Mouse (Mus musculus) left cerebral cortex, adult 9 months (tissue): ENCODE results near the gene Map3k5.

Experiments
- DNase-seq, 2 experiments: peaks; one replicate each; pipeline ENCODE4 v3.0.0; 2022; ENCODE audit warnings: low spot score in 2 of 2

Gene Map3k5

DNA sequence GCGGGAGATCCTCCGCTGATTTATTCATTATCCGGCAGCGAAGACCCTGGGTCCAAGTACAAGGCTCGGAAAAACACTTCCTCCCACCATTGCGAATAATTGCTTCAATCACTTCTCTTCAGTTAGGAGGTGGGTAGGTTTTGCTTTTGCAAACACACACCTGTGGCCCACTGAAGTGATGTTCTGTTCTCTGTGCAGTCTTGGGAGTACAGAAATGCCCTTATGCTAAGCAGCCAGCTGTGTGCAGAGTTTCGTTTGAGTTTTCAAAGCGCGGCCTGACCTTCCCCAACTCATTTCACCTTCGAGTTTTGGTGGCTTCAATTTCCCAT lies 987 bp downstream of the Map3k5 start:
- DNase-seq, result no peak

DNA sequence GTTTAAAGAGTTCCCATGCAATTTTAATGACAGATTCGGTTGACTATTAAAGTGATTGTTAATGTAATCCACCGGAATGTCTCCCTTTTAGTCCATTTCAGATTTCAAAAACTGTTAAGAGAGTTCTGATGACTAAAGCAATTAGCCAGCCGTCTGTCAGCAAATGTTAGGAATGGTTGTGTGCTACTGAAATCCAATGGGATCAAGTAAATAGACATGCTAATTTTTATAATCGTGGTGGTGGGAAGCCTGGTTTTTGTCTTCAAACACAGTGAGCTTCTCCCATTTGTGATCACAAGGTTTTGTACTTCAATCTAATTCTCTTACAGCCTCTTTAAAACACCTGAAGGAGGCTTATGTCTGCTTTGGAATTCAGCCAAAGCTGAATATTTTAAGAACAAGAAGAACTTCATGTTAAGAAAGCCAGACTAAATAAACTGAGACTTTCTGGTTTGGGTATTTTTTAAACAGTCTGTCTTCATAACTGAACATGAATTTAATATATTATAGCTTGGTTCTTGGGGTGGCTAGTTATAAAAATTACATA lies 1.6 kb downstream of the Map3k5 start:
- no peak for DNase-seq

DNA sequence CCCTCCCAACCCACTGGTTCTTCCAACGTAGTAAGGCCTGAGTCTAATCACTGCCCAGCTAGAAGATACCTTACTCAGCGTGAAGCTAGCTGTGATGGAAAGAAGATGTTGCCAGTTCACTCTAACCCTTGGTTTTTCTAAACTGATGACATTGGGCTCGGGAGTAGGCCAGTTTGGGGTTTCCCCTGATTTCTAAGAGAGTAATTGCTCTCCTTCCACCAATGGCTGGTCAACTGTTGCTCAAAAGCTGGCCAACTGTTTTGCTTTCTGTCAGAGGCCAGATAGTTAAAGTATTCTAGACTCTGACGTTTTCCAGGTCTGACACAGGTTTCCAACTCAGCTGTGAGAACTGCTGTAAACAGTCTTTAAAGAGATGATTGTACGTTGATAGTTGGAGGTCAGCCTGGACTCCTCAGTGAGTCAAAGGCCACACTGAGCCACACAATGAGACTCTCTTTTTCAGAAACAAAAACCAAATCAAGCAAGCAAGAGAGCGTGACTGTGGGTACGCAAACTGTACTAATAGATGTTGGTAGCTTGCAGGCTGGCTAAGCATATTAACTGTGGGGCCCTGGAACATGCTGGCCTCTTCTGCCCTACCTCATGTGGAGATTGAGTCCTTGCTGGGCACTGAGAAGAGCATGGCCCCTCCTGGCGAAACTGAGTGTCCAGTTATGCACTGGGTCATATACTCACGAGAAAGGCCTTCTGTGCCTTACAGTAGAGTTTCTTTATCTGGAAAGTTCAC lies 2.9 kb downstream of the Map3k5 start:
- DNase-seq, result no peak

DNA sequence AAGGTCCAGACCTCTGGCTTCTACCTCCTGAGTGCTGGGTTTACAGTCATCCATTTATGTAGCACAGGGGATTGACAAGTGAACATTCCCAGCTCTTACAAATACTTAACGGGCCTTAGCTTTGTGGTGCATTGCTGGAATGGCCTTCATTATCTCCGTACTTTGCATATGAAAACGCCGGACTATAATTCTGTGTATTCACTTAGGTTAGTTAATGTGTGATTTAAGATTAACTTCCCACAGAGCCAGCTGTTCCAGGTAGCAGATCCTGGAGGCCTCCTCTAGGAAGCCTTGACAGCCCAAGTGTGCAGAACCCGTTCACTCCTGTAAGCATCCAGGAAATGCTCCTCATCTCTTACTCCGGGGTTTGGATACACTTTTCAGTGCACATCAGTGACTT lies 4.5 kb downstream of the Map3k5 start:
- no peak for DNase-seq

DNA sequence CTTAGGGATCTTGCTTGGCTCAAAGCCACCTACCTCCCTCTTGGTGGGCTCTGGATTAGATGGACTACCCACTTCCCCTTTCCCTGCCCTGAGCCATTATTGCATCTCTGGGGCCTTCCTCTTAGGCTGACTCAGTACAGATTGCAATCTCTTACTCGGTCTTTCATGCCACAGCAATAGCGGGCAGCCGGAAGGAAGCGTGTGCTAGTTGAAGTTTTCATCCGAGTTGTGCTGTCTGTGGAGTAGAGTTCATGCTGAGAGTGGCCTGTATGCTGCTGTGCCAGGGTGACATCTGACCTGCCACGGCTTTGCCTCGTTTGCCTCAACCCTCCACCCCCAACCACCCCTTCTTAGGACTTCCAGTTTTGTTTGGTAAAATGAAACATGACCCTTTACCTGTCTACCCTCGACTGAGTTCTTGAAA lies 5.0 kb downstream of the Map3k5 start:
- no peak for DNase-seq

DNA sequence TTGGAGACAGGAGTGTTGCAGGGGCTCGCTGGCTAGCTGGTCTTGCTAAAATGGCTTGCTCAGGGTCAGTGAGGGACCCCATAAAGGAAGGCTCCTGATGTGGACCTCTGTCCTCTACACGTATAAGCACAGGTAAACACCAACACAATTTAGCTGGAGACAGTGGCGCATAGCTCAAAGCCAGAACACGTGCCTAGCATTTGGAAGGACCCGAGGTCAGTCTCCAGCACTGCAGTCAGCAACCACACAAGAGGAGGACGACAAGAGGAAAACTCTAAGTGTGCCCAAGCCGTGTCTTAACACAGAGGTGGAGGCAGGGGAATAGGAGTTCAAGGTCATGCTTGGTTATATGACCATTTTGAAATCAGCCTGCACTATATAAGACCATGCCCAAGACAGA lies 5.9 kb downstream of the Map3k5 start:
- no peak for DNase-seq

DNA sequence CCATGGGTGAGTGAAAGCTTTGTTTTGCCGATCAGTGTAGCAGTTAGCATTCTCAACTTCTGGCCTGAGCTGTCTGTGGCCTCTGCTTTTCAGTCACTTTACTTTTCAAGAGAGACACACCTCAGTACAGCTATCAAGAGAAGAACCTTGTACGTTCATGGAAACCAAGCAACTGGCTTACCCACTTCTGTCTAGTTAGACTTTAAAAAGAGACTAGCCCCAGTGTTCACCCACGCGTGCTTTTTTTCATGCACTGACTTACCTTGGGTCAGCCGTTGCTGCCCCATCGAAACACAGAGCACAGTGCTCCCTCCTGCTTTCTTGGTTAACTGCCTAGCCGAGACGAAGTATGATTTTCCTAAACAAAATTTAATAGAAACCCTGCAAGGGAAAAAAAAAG lies 6.4 kb downstream of the Map3k5 start:
- no peak for DNase-seq

DNA sequence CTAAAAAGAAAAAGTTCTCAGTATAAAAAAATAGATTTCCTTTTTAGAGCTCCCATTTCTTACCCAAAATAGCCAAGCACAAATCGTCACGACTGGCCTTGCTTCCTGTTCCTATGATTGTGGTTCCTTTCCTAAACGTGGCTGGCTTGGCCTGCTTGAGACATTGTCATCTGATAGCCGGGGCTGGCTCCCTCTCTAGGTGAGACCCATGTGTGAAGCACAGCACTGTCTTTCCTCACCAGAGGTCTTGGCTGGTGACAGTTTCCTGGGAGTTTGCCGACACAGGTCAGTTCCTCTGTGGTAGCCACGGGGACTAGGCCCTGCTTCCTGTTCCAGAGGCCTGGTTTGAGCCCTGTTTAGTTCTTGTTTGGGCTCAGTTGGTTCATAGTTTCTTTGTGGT lies 6.8 kb downstream of the Map3k5 start:
- DNase-seq, result peak; percentile 33 to 65

DNA sequence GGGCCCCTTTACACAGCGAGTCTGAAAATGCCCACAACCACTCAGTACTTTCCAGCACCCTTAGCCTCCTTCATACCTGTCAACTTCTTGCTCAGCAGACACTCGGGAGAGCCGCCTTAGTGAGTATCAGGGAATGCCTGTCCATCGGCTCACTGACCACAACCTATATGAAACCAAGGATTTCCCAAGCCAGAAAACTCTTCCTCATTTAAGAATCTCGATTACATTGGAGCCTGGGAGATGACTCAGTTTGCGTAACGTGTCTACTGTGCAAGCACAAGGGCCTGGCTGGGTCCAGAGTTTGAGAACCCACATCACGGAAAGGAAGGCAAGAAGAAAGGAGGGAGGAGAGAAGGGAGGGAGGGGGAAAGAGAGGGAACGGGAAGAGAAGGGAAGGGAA lies 7.6 kb downstream of the Map3k5 start:
- no peak for DNase-seq

DNA sequence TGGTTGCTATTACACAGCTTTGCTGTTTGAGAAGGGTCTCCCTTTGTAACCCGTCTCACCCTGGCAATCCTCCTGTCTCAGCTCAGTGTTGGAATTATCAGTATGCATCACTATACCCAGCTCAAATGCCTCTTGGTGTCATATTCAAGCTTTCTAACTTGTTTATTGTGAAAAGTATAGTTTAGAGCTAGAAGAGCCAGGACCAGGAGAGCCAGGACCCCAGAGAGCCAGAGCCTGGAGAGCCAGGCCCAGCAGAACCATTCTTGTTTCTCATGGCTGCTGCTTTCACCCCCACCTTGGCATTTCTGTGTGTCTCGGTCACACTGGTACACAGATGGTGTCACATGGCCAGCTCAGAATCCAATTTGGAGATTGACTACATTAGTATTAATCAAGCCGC lies 8.3 kb downstream of the Map3k5 start:
- no peak for DNase-seq

DNA sequence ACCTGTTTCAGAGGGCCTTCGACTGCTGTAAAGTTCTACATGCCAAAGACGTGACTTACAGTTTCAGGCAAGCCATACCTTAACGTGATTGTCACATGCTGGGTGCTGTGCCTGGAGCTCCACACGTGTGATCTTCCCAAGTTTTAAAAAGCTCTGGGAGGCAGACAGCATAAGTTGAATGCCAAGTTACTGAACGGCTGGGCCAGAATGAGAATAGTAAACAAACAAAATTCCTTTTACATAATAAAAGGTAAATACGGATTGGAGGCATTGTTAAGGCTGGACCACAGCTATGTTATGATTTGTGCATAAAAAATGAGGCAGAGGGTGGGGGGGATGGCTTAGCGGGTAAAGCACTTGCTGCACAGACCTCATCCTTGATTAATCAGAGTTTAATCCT lies 11.4 kb downstream of the Map3k5 start:
- DNase-seq, result no peak

DNA sequence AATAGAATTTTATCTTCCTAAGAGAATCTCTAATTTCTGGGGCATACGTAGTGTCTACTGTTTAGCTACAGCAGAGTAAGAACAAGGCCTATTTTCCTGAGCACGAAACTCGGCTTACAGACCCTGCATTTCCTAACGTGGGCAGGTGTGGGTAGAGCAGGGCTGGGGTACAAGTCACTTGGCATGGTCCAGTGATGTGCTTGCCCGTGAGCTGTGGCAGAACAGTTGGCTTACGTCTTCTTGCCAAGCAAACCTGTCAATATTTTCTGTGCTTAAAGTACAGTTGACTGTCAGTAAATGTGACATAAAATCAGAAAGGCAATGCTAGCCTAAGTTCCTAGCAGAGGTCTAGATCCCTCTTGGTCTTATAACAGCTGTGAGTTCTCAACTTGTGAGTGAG lies 12.4 kb downstream of the Map3k5 start:
- no peak for DNase-seq

DNA sequence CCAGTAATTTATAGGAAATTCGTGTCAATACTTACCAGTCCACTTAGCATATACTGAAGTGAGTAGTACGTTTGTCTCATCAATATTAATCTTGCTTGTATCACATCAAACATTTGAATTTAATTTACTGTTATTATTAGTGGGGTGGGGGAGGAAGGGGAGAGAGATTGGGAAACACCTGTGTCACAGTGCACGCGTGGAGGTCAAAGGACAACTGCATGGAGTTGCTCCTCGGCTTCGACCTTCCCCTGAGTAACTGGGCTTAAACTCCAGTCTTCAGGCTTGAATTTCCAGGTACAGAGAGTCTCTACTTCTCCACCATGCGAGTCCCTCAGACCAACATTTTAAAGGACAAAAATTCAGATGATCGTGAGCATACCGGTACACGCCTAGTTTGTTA lies 13.2 kb downstream of the Map3k5 start:
- no peak for DNase-seq

DNA sequence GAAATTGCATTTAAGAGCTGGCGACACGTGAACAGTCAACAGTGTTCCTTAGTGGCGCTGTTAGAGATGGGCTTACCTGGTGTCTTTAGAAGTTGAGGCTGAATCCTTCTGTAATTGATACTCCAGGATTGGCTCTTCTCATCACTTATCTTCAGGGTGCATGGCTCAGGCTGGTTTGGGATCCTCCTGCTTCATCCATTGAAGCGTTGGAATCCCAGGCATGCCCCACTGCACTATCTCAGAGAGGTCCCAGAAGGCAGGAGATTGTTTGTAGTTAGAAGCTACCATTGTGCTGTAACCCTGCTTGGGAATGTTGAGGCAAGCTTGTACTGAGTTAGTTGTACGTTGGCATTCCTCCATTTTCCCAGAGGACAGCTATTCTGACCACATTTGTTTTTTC lies 13.6 kb downstream of the Map3k5 start:
- no peak for DNase-seq

DNA sequence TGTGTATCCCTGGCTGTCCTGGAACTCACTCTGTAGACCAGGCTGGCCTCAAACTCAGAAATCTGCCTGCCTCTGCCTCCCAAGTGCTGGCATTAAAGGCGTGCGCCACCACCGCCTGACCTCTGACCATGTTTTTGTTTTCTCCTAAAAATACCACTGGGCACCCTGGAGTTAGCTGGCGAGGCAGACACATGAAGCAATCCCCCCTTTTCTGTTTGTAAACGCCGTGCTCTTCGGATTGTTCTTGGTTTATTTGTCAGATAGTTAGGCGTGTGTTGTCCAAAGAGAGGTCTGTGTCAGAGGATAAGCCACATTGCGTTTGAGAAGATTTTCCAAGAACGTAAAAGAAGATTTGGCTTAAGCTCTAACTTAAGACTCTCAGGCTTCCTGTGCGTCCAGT lies 14.1 kb downstream of the Map3k5 start:
- DNase-seq, result no peak

DNA sequence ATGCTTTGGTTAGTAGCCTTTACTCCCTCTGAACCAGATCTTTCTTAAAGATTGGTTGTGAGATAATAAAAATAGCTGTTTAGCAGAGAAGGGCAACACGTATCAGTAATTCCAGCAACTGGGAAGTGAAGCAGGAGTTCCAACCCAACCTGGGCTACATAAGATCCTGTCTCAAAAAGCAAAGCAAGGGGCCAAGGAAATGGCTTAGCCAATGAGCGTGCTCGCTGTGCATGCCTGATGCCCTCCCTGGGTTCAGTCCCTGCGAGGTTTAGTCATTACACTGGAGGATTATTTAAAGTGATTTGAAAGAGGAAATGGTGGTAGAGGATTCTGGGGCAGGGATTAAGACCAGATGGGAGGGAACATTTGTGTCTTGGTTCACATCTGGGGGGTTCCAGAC lies 14.8 kb downstream of the Map3k5 start:
- no peak for DNase-seq

DNA sequence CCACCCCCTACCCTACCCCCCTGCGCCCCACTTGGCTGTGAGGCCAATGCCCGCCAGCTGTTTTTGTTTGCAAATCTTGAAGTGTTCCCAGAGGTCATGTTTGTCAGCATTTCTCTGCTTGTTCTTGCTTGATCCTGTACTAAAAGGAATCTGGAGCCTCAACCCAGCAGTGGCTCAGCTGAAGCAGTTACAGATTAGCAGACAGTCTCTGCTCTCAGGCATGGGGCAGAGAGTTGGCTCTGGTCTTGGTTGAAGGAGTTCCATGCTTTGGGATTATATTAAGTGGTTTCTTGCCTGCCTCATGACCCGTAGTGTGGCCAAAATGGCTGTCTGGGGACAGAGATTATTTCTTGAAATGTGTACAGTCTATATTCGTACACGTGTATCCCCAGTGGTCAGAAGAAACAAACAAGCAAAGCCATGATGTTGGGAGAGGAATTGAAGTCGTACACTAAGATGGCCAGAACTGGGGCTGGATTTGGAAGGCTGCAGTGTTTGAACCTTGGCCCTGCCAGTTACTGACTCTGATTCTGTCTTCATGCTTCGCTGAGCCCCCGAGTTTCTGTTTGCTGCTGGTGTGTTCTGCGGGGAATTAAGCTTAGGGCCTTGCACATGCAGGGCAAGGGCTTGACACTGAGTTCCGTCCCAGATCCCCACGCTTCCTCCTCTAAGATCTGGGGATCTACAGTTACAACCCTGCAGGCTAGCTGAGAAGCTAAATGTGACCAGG lies 18.9 kb downstream of the Map3k5 start:
- DNase-seq, result no peak

DNA sequence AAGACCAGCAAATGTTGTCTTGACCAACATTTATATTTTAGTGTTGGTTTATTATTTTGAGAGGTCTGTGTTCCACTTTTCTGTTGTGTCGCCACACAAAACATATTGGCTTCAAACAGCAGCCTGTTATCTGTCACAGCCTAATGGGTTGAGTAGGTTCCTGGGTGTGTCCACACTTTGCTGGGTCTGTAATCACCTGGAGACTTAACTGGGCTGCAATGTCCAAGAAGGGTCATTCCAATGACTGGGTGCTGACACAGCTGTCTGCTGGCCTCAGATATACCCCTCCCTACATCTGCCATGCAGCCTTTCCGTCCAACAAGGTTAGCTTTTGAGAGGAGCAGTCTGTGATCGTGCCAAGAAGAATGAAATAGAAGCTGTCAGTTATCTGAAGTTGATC lies 20.3 kb downstream of the Map3k5 start:
- no peak for DNase-seq

DNA sequence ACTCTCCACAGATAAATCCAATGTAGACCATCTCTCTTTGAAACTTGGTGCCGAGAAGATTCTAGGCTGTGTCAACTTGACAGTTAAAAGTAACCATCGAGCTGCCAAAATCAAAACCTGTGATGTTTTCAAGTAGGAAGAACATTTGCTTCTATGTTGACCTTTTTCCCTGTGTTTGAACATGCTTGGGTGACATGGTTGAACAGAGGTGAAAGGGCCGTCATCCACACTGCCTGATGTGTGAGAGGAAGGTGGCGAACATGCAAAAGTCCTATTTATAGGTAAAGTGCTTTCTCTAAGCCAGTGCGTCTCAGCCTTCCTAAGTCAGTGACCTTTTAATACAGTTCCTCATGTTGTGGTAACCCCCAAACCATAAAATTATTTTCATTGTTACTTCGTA lies 21.5 kb downstream of the Map3k5 start:
- DNase-seq, result no peak

DNA sequence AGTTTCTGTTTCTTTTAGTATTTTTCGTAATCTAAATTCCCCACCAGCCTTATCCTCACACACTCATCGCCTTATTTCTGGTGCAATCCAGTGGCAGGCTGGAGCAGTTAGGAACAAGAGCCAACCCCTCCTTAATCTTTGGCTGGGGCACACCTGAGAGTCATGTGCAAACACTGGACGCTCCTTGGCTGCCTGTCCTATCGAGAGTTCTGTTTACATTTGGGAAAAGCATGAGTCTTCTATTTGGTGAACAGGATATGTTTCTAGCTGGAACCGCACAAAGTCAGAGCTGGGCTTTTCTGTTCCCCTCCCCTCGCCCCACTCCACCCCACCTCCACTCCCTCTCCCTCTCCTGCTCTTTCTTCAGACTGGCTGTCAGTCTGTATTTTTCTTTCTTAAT lies 22.5 kb downstream of the Map3k5 start:
- DNase-seq, result no peak

DNA sequence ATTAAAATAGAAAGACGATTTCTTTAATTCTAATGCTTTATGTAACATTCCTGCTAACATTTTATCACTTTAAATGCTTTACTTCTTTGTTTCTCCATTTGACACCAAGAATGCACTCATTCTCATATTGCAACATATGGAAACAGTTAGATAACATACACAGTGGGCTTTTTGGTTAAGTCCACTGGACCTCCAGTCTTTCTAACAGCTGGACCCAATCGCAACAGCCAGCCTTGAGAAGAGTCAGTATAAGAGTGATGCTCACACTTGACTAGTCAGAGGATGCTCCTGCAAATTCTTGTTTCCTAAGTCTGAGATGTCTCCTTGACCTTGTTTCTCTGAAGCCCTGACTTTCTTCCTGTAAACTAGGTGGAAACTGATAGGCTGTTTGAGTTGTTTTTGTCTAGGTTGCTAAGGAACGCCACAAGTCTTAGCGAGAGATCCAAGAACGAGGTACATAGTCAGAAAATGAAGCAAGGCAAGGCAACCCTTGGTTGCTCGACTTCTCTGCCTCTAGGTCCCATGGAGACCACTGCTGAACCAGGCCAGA lies 26.6 kb downstream of the Map3k5 start:
- no peak for DNase-seq

DNA sequence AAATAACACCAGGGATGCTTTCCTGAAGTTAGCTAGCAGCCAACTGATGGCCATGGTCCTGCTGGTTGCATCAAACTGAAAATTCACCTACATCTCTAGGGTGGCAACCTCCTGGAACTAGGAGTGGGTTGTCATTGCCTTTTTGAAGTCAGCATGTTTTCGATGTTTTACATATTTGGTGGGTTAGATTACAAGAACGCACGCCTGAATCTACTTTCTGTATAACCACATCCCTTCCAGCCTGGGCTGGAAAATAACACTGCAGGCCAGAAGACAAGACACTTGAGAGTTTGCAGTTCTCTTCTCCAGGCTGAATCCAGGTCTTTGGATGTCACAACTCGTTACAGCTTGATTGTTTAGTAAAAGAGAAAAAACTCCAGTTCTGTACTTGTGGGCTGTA lies 28.5 kb downstream of the Map3k5 start:
- DNase-seq, result no peak

DNA sequence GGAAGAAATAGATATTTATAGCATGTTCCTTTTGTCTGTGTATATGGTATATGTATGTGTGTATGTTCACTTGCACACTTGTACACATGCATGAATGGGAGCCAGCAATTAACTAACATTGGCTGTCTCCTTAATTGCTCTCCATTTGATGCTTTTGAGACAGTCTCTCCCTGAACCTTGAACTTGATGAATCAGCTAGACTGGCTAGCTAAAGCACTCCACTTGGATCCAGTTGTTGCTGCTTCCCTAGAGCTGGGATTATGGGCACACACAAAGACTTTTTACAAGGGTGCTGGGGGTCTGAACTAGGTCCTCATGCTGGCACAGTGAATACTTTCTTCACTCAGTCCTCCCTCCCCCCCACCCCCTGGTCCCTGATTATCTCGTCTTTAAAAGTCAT lies 28.9 kb downstream of the Map3k5 start:
- no peak for DNase-seq
